Mouse (Mus musculus) midbrain, embryonic 14.5 days (tissue): ENCODE data around the gene Spata5. TPM values are rescaled to one million over a fixed set of nuclear protein-coding genes. Genes with fewer than 3 reads are reported as not detected.

ENCODE experiments used
- ATAC-seq: fragments of 200-750 bp; cut with Nextera tagmentation; 2 replicates; pipeline ENCODE4 v1.8.0; 2017; ENCODE audit warnings: moderate number of reproducible peaks, moderate library complexity; ENCODE audit not compliant: low FRiP score, low TSS enrichment
- DNase-seq: peaks from one replicate; pipeline ENCODE4 v3.0.0-alpha.2; 2015
- H3K27ac ChIP-seq: fragments of 300-500 bp; sonication (generic); replicated peaks from 2 replicates; pipeline ENCODE4 v1.5.1; 2014; ENCODE audit warnings: mild to moderate bottlenecking, low read depth, low read length, moderate library complexity
- H3K27me3 ChIP-seq: fragments of 300-500 bp; sonication (generic); 2 replicates; pipeline ENCODE4 v1.6.1; 2014; ENCODE audit warnings: low read length, control low read depth, mixed read lengths; ENCODE audit not compliant: control insufficient read depth, insufficient read depth
- H3K36me3 ChIP-seq: fragments of 300-500 bp; sonication (generic); 2 replicates; pipeline ENCODE4 v1.6.1; 2014; ENCODE audit warnings: low read length, control low read depth; ENCODE audit not compliant: control insufficient read depth, insufficient read depth
- H3K4me1 ChIP-seq: fragments of 300-500 bp; sonication (generic); 2 replicates; pipeline ENCODE4 v1.6.1; 2014; ENCODE audit warnings: mild to moderate bottlenecking, antibody characterized with exemption, low read length, control low read depth; ENCODE audit not compliant: control insufficient read depth, insufficient read depth
- H3K4me2 ChIP-seq: fragments of 300-500 bp; sonication (generic); 2 replicates; pipeline ENCODE4 v1.6.1; 2014; ENCODE audit warnings: mild to moderate bottlenecking, low read length, moderate library complexity
- H3K4me3 ChIP-seq: fragments of 300-500 bp; sonication (generic); replicated peaks from 2 replicates; pipeline ENCODE4 v1.5.1; 2014; ENCODE audit warnings: low read depth, low read length
- H3K9ac ChIP-seq: fragments of 300-500 bp; sonication (generic); replicated peaks from 2 replicates; pipeline ENCODE4 v1.6.1; 2014; ENCODE audit warnings: mild to moderate bottlenecking, low read length, moderate library complexity
- H3K9me3 ChIP-seq: fragments of 300-500 bp; sonication (generic); 2 replicates; pipeline ENCODE4 v1.6.1; 2016; ENCODE audit warnings: low read length, control low read depth, mixed read lengths; ENCODE audit not compliant: control insufficient read depth
- WGBS: fragments of 180-500 bp; shearing (Covaris S2); extraction: QIAGEN DNeasy Blood & Tissue Kit; methylation state at CpG from one replicate; pipeline ENCODE4 v1.1.7; 2014; 5-methylcytosine and 5-hydroxymethylcytosine counted together
- polyA plus RNA-seq: library from polyadenylated mRNA; unstranded; fragments of >200 nt; fragmentation: Nextera tagmentation; extraction: Ambion mirVana; gene quantifications from 2 replicates; pipeline ENCODE4 v1.2.1, GENCODE M21; 2014

The Spata5 gene
- polyA plus RNA-seq, 1 experiment from 2014 or later = 38.3 TPM

DNA sequence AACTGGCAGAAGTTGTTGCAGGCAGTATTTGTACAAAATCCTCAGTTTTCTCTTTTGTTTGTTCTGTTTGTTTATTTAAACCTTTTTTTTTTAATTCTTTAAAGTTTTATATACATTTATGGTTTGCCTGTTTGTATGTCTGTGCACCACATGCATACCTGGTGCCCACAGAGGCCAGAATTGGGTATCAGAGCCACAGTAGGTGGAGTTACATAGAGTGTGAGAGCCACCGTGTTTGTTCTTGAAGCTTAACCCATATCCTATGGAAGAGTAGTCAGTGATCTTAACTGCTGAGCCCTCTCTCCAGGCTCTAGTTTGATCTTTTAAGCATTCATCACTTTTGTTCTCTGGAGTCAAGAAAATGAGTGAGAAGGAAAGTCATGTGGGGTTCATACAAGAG is 130.9 kb downstream of the Spata5 start:
- ATAC-seq = no peak
- Histone ChIP-seq H3K4me2 (no peak overlapping the region), H3K27me3 (no peaks in the 10 kb centered on the region), H3K9me3 (no peaks in the 10 kb centered on the region), H3K36me3 (no peaks in the 10 kb centered on the region), H3K4me1 (no peaks in the 10 kb centered on the region), H3K27ac (no peak overlapping the region), H3K4me3 (no peak overlapping the region), H3K9ac (no peak overlapping the region)
- 67% methylated on average over 1 of the region's 1 CpGs for WGBS
- no peak for DNase-seq

DNA sequence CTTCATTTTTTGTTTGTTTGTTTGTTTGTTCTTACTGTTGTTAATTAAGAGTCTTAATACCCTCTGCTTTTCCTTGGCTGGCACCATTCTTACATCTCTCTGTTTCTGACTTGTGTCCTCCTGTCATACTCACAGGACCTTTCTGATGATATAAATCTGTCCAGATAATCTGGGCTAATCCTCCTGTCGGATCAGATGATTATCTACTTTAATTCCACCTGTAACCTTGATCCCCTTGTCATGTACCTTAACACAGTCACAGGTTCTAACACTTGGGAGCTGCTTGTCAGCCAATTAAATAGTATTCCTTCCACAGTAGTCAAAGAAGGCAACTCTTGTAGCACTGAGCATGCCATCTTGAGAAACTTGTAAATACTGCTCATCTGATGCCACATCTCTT is 131.8 kb downstream of the Spata5 start:
- Histone ChIP-seq H3K27me3 (no peaks in the 10 kb centered on the region), H3K4me2 (no peak overlapping the region), H3K36me3 (no peaks in the 10 kb centered on the region), H3K9me3 (no peaks in the 10 kb centered on the region), H3K9ac (no peak overlapping the region), H3K27ac (no peak overlapping the region), H3K4me3 (no peak overlapping the region), H3K4me1 (no peaks in the 10 kb centered on the region)
- DNase-seq (no peak), ATAC-seq (no peak)
- 89% methylated on average over 1 of the region's 1 CpGs for WGBS

DNA sequence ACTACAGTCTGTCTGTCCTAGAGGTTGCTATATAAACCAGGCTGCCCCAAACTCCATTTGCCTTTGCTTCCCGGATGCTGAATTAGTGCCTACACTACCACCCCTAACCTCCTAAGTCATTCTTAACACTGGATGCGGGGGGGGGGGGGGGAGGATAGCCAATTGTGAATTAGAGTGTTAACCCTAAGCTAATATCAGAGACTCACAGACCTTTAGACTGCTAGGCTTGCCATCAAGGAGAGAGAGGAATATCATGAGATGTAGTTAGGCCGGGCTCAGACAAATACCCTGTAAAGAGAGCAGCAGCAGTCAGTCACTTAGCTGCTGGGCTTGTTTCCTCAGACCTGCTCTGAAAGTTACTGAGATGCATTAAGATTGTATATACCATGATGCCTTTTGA is 132.5 kb downstream of the Spata5 start:
- Histone ChIP-seq H3K4me2 (no peak overlapping the region), H3K4me3 (no peak overlapping the region), H3K4me1 (no peaks in the 10 kb centered on the region), H3K36me3 (no peaks in the 10 kb centered on the region), H3K27ac (no peak overlapping the region), H3K9ac (no peak overlapping the region), H3K27me3 (no peaks in the 10 kb centered on the region), H3K9me3 (no peaks in the 10 kb centered on the region)
- ATAC-seq = no peak
- no peak for DNase-seq
- WGBS = 87% methylated on average over 3 of the region's 3 CpGs

DNA sequence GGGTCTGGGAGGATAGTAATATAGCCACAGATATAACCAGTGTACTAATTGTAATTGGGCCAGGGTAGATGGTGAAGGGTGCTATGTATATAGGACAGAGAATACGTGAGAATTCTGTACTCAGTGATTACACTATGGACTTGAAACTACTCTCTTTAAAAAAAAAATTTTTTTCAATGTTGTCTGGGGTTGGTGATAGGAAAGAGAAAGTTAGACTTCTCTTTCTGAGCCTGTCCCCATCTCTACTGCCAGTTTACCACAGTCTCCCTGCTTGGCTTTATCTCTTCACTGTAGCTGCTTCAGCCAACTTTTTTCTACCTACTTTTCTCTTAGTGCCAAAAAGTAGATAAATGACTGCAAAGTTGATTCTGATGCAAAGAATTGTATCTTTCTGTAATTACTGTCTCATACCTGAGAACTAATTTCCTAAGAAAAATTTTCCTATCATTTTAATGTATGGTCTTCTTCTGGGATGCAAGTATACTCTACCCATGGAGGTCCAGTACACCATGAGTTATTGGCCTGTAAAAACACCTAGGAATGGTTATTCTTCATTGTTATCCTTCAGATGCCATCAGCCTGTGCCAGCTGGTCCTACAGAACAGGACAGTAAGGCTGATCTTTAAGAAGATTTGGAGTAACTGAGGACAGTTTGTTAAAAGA is 133.8 kb downstream of the Spata5 start:
- Histone ChIP-seq H3K9me3 (no peaks in the 10 kb centered on the region), H3K9ac (no peak overlapping the region), H3K36me3 (no peaks in the 10 kb centered on the region), H3K4me3 (no peak overlapping the region), H3K27ac (no peak overlapping the region), H3K4me1 (no peaks in the 10 kb centered on the region), H3K4me2 (no peak overlapping the region), H3K27me3 (no peaks in the 10 kb centered on the region)
- no peak for DNase-seq
- ATAC-seq = no peak
- 98% methylated on average over 1 of the region's 1 CpGs for WGBS

DNA sequence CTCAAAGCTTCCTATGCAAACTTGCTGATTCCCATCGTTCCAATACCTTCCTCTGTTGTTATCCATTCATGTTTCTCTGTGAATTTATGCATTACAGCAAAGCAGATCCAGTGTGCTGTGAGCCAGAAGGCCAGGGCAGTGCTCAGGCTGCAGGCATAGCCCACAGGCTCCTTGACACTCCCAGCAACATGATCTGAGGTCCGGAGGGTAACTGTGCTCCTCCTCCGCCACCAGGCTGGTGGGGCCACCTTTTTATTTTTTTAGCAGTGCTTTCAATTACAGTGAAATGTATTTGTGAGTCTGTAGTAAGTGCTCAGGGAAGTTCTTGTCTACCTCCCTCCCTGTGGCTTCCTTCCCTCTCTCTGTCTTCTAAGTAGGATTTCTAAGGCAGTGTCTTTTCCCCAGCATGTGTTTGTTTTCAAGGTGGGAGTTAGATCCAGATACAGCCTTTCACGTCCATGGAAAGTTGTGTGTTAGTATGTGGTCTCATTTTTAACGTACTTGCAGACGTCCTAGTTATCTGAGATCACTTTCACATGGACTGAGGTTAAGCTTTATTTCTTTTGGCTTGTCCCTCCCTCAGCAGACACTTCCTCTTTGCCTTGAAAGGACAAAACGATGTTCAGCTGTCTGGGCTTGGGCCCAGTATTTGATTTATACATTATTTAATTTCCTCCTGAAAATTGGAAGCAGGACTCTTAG is 136.9 kb downstream of the Spata5 start:
- Histone ChIP-seq H3K27ac (no peak overlapping the region), H3K4me3 (no peak overlapping the region), H3K4me2 (no peak overlapping the region), H3K9me3 (no peaks in the 10 kb centered on the region), H3K9ac (no peak overlapping the region), H3K27me3 (no peaks in the 10 kb centered on the region), H3K36me3 (no peaks in the 10 kb centered on the region), H3K4me1 (no peaks in the 10 kb centered on the region)
- WGBS = 82% methylated on average over 7 of the region's 7 CpGs
- no peak for ATAC-seq
- DNase-seq = no peak

DNA sequence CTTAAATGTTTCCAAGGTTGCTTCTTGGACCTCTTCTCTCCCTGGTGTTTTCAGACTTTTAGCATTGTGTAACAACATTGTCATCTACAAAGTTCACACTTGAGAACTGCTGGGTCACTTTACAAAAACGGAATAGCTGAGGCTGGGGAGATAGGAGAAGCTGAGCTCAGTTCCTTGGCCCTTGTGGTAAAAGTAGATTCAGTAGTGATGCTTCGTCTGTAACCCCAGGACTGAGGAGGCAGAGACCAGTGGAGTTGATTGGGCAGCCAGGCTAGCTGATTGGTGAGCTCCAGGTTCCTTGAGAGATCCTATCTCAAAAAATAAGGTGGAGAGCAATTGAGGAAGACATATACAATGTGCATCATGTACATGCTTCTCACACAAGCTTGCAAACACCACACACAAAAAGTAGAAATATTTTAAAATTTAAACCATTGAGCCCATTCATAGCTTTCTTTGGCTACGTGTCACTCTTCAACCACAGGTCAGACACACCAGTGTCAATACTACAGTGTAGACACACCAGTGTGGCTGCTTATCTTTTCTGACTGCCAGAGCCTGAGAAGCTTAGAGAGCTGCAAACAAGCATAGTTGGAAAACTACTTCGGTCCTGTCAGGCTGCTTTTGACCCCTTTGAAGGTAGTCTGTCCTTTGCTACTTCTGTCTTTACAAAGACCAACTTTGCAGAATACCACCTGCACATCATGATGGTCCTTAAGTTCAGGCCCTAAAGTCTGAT is 138.2 kb downstream of the Spata5 start:
- H3K27me3 ChIP-seq = no peaks in the 10 kb centered on the region
- H3K9ac ChIP-seq = no peak overlapping the region
- H3K4me3 ChIP-seq = no peak overlapping the region
- no peak overlapping the region for H3K27ac ChIP-seq
- no peaks in the 10 kb centered on the region for H3K36me3 ChIP-seq
- no peak overlapping the region for H3K4me2 ChIP-seq
- H3K4me1 ChIP-seq = no peaks in the 10 kb centered on the region
- ATAC-seq = no peak
- H3K9me3 ChIP-seq = no peaks in the 10 kb centered on the region
- no peak for DNase-seq
- 90% methylated on average over 4 of the region's 4 CpGs for WGBS

DNA sequence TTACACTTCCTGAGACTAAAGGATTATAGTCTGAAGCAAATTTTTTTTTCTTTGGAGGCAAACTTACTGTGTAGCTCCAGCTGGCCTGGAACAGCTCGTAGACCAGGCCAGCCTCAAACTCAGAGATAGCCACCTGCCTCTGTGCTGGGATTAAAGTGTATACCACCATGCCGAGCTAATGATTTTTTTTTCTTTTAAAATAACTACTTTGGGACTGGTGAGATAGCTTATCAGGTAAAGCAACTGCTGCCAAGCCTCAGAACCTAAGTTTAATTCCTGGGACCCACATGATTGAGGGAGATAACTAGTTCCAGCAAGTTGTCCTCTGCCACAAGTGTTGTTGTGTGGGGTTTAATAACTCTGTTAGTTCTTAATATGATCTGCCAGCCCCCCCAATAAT is 139.6 kb downstream of the Spata5 start:
- no peak overlapping the region for H3K4me2 ChIP-seq
- DNase-seq (no peak), ATAC-seq (no peak)
- no peaks in the 10 kb centered on the region for H3K9me3 ChIP-seq
- H3K4me1 ChIP-seq = no peaks in the 10 kb centered on the region
- no peak overlapping the region for H3K9ac ChIP-seq
- no peak overlapping the region for H3K27ac ChIP-seq
- no peak overlapping the region for H3K4me3 ChIP-seq
- no peaks in the 10 kb centered on the region for H3K36me3 ChIP-seq
- 81% methylated on average over 2 of the region's 2 CpGs for WGBS
- no peaks in the 10 kb centered on the region for H3K27me3 ChIP-seq

DNA sequence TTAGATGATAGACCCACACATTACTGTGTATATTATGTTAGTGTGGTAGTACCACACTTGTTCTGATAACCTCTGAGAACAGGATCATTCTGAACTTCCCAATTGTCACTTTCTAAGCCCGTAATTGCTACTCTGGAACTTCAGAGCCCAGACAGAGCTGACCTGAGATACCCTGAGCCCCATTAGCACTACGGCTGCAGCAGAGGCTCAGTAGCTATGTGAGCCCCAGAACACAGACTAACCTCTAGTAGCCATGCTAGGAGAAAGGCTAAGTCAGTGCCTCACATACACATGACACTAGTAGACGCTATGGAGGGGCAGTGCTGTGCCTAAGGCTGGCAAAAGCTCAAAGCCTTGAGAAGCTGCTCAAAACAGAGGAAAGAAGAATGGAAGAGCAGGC is 141.8 kb downstream of the Spata5 start:
- H3K36me3 ChIP-seq = no peaks in the 10 kb centered on the region
- H3K4me3 ChIP-seq = no peak overlapping the region
- WGBS = 97% methylated on average over 3 of the region's 3 CpGs
- no peak overlapping the region for H3K27ac ChIP-seq
- no peak overlapping the region for H3K4me2 ChIP-seq
- no peak for DNase-seq
- ATAC-seq = no peak
- no peak overlapping the region for H3K9ac ChIP-seq
- no peaks in the 10 kb centered on the region for H3K9me3 ChIP-seq
- H3K4me1 ChIP-seq = no peaks in the 10 kb centered on the region
- no peaks in the 10 kb centered on the region for H3K27me3 ChIP-seq
